Mouse (Mus musculus) heart, embryonic 15.5 days (tissue): ENCODE data around the gene Neurl4. TPM values are rescaled to one million over a fixed set of nuclear protein-coding genes. Genes with fewer than 3 reads are reported as not detected.
A peak's percentile ranks its signal among the peaks of the same experiment; 100 is the strongest.
"Not testable (repeated sequence)": the region's sequence is repeated elsewhere in the genome, so short reads cannot be mapped to it uniquely, and the experiment has no call there.

Source experiments
- ATAC-seq: fragments of 200-750 bp; cut with Nextera tagmentation; replicated peaks from 2 replicates; pipeline ENCODE4 v1.8.0; 2017; ENCODE audit warnings: low read depth, moderate TSS enrichment; ENCODE audit not compliant: insufficient number of reproducible peaks, insufficient read depth, low FRiP score
- H3K27ac ChIP-seq: fragments of 300-500 bp; sonication (generic); 2 replicates; pipeline ENCODE4 v1.5.1; 2015; ENCODE audit warnings: mild to moderate bottlenecking, inconsistent platforms
- H3K27me3 ChIP-seq: fragments of 300-500 bp; sonication (generic); 2 replicates; pipeline ENCODE4 v1.6.1; 2015; ENCODE audit warnings: inconsistent platforms
- H3K36me3 ChIP-seq: fragments of 300-500 bp; sonication (generic); 2 replicates; pipeline ENCODE4 v1.6.1; 2015; ENCODE audit warnings: mild to moderate bottlenecking, inconsistent platforms
- H3K4me1 ChIP-seq: fragments of 300-500 bp; sonication (generic); replicated peaks from 2 replicates; pipeline ENCODE4 v1.6.1; 2015; ENCODE audit warnings: inconsistent platforms
- H3K4me2 ChIP-seq: fragments of 300-500 bp; sonication (generic); 2 replicates; pipeline ENCODE4 v1.6.1; 2015; ENCODE audit warnings: inconsistent platforms, mild to moderate bottlenecking, moderate library complexity
- H3K4me3 ChIP-seq: fragments of 300-500 bp; sonication (generic); 2 replicates; pipeline ENCODE4 v1.5.1; 2015; ENCODE audit warnings: mild to moderate bottlenecking, inconsistent platforms
- H3K9ac ChIP-seq: fragments of 300-500 bp; sonication (generic); 2 replicates; pipeline ENCODE4 v1.6.1; 2015; ENCODE audit warnings: mild to moderate bottlenecking, inconsistent platforms
- H3K9me3 ChIP-seq: fragments of 300-500 bp; sonication (generic); replicated peaks from 2 replicates; pipeline ENCODE4 v1.6.1; 2016; ENCODE audit warnings: inconsistent platforms
- WGBS: fragments of 180-500 bp; shearing (Covaris S2); methylation state at CpG from one replicate; pipeline ENCODE4 v1.1.7; 2015; ENCODE audit warnings: mixed read lengths; 5-methylcytosine and 5-hydroxymethylcytosine counted together
- polyA plus RNA-seq: library from polyadenylated mRNA; unstranded; fragments of >200 nt; fragmentation: Nextera tagmentation; extraction: Ambion mirVana; gene quantifications from 2 replicates; pipeline ENCODE4 v1.2.1, GENCODE M21; 2015

Neurl4 gene
- 5.2 and 7.0 TPM in 2 replicates for polyA plus RNA-seq

- H3K4me1 ChIP-seq: peaks cover 30% of the 10 kb centered on the region
- peak within 1 kb of the TSS; percentile 99 for H3K27ac ChIP-seq
- peak; percentile 92 for ATAC-seq
- H3K36me3 ChIP-seq: peaks cover 20% of the 10 kb centered on the region
- no peaks in the 10 kb centered on the region for H3K9me3 ChIP-seq
- H3K4me2 ChIP-seq: peak within 1 kb of the TSS; percentile 87
- H3K27me3 ChIP-seq: no peaks in the 10 kb centered on the region; the same call in 1 of the 2 replicates
- H3K4me3 ChIP-seq: peak within 1 kb of the TSS; percentile 95
- under 1% methylated on average over 38 of the region's 38 CpGs for WGBS
- H3K9ac ChIP-seq: peak within 1 kb of the TSS; percentile 93
Observed at GRCm38 (mm10) chr11:69900471-69901405, at the start of gene Neurl4, which contains the start of gene 2810408A11Rik. Gene Neurl4, plus strand, starts transcription at chr11:69901072. Gene 2810408A11Rik, minus strand, starts transcription at chr11:69900987.

- peak; percentile 47; the same call in 1 of the 2 replicates for ATAC-seq
- Histone ChIP-seq H3K27ac (no peak overlapping the region), H3K4me1 (peaks cover 25% of the 10 kb centered on the region), H3K4me2 (no peak overlapping the region), H3K9me3 (no peaks in the 10 kb centered on the region), H3K36me3 (peaks cover 33% of the 10 kb centered on the region), H3K27me3 (peaks cover 22% of the 10 kb centered on the region), H3K4me3 (no peak overlapping the region), H3K9ac (no peak overlapping the region)
- WGBS: 36% methylated on average over 7 of the region's 7 CpGs
Observed at GRCm38 (mm10) chr11:69853994-69854393, 46.9 kb upstream of the Neurl4 start.

GRCm38 (mm10) chr11:69854680-69855079 is 46.2 kb upstream of the Neurl4 start:
- no peak overlapping the region for H3K9ac ChIP-seq
- H3K27ac ChIP-seq: no peak overlapping the region
- no peak for ATAC-seq
- no peak overlapping the region for H3K4me3 ChIP-seq
- H3K36me3 ChIP-seq: peaks cover 26% of the 10 kb centered on the region
- peaks cover 26% of the 10 kb centered on the region for H3K27me3 ChIP-seq
- WGBS: 81% methylated on average over 10 of the region's 10 CpGs
- H3K9me3 ChIP-seq: no peaks in the 10 kb centered on the region
- H3K4me1 ChIP-seq: peaks cover 25% of the 10 kb centered on the region
- no peak overlapping the region for H3K4me2 ChIP-seq

- WGBS: 20% methylated on average over 16 of the region's 16 CpGs
- H3K27me3 ChIP-seq: peaks cover 29% of the 10 kb centered on the region
- H3K4me2 ChIP-seq: no peak overlapping the region
- H3K27ac ChIP-seq: no peak overlapping the region
- H3K4me3 ChIP-seq: no peak overlapping the region
- H3K36me3 ChIP-seq: peaks cover 20% of the 10 kb centered on the region
- peak; percentile 45; the same call in 1 of the 2 replicates for ATAC-seq
- H3K4me1 ChIP-seq: peaks cover 24% of the 10 kb centered on the region
- no peaks in the 10 kb centered on the region for H3K9me3 ChIP-seq
- H3K9ac ChIP-seq: no peak overlapping the region
Observed at GRCm38 (mm10) chr11:69855347-69855746, 45.5 kb upstream of the Neurl4 start.

DNA sequence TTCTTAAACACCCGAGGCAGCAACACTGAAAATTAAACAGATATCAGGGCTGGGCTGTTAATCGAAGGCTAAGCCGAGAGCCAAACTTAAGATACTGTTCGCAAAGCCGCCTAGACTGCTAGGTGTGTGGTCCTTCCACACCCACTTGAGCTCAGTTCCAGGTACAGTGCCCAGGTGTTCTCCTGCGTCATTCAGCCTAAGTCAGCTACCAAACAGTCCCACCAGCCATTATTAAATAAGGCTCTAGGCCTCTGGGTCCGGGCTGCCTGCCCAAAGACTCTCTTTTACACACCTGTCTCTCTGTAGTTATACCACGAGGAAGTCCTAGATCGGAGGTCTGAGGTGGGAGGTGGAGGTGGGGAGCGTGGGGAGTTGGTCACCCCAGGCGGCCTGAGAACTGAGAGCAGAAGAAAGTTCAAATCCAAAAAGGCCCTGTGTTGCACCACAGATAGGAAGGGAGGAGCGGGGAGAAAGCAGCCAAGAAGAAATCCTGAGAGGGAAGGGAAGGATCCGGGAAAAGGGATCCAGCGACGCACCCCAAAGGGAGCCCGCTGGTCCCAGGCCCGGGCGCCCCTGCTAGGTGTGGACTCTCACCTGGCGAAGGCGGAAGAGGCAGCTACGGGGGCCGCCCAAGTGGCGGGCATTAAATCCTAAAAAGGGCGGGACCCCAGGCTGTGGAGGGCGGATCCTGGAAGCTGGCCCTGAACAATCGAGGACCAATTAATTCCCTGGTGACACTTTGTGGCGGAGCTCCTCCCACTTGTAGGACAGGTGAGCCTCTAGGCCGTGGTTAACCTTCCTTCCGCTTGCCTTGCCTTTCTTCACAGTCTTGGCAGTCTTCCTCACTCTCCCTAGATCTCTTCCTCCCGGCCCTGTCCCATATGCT is 42.5 kb upstream of the Neurl4 start, which contains the start of gene Tnk1:
Gene Tnk1, minus strand, starts transcription at position 618 of the 886 bp plus-strand sequence.
- no peak for ATAC-seq

DNA sequence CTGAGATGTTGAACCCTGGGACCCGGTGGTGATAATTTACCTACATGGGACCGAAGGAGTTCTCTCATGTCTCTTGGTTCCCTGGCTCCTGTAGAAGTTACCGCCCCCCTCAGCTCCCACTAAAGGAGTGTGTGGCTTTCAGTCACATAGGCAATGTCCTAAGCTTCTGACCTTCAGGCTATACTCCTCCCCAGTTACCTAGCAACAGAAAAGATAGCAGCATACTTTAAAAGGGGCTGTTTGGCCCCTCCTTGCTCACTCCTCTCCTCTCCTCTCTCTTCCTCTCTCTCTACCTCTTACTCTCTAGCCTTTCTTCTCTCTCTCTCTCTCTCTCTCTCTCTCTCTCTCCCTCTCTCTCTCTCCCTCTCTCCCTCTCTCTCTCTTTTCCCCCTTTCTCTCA is 37.1 kb upstream of the Neurl4 start:
- H3K36me3 ChIP-seq, H3K27me3 ChIP-seq, H3K4me1 ChIP-seq, H3K9me3 ChIP-seq, H3K27ac ChIP-seq, H3K4me2 ChIP-seq, ATAC-seq, H3K4me3 ChIP-seq, H3K9ac ChIP-seq: not testable (repeated sequence)
- WGBS: 60% methylated on average over 3 of the region's 3 CpGs

More for the DNA sequence above, 42.5 kb upstream of the Neurl4 start, which contains the start of gene Tnk1:
- H3K9me3 ChIP-seq: no peaks in the 10 kb centered on the region
- WGBS: 23% methylated on average over 30 of the region's 30 CpGs
- H3K27me3 ChIP-seq: peaks cover 29% of the 10 kb centered on the region
- H3K4me3 ChIP-seq: no peak within 1 kb of the TSS; the same call in 1 of the 2 replicates
- H3K4me1 ChIP-seq: peaks cover 15% of the 10 kb centered on the region
- H3K27ac ChIP-seq: no peak within 1 kb of the TSS
- H3K36me3 ChIP-seq: no peaks in the 10 kb centered on the region
- peak within 1 kb of the TSS; percentile 19; the same call in 1 of the 2 replicates for H3K4me2 ChIP-seq
- no peak within 1 kb of the TSS for H3K9ac ChIP-seq

GRCm38 (mm10) chr11:69864138-69864860 is 36.6 kb upstream of the Neurl4 start:
- no peak overlapping the region for H3K4me3 ChIP-seq
- H3K27ac ChIP-seq: peak overlapping the region; percentile 45; the same call in 1 of the 2 replicates

GRCm38 (mm10) chr11:69865561-69865960 is 35.3 kb upstream of the Neurl4 start:
- no peaks in the 10 kb centered on the region for H3K9me3 ChIP-seq
- no peak overlapping the region for H3K9ac ChIP-seq
- H3K27me3 ChIP-seq: no peaks in the 10 kb centered on the region
- no peak overlapping the region for H3K4me2 ChIP-seq
- WGBS: 87% methylated on average over 9 of the region's 9 CpGs
- H3K4me1 ChIP-seq: peaks cover 4% of the 10 kb centered on the region
- no peaks in the 10 kb centered on the region for H3K36me3 ChIP-seq
- no peak overlapping the region for H3K27ac ChIP-seq
- no peak for ATAC-seq
- no peak overlapping the region for H3K4me3 ChIP-seq

More at GRCm38 (mm10) chr11:69864138-69864860, 36.6 kb upstream of the Neurl4 start:
- WGBS: 41% methylated on average over 8 of the region's 8 CpGs
- H3K9me3 ChIP-seq: no peaks in the 10 kb centered on the region
- H3K36me3 ChIP-seq: no peaks in the 10 kb centered on the region
- peaks cover 4% of the 10 kb centered on the region for H3K4me1 ChIP-seq
- no peak overlapping the region for H3K9ac ChIP-seq
- no peak; the same call in 1 of the 2 replicates for ATAC-seq
- H3K27me3 ChIP-seq: peaks cover 3% of the 10 kb centered on the region
- no peak overlapping the region for H3K4me2 ChIP-seq

DNA sequence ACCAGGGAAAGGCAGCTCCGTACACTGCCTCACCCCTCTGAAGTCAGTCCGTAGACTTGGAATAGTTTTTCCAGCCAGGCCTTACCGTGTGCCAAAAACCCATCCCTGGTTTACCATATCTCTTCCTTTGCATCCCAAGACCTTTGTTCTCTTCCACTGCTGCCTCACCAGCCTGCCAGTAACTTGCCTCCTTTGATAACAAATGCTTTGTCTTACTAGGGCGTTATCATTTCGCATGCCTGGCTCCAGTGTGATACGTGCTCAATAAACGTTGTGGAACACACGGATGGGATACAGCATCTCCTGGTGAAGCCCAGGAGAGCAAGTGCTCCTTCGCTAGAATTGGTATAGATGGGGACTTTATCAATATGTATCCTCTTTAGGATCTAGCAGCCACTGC is 33.5 kb upstream of the Neurl4 start:
- Histone ChIP-seq H3K4me2 (no peak overlapping the region), H3K27ac (no peak overlapping the region), H3K36me3 (no peaks in the 10 kb centered on the region), H3K4me3 (no peak overlapping the region), H3K9ac (no peak overlapping the region), H3K27me3 (no peaks in the 10 kb centered on the region), H3K9me3 (no peaks in the 10 kb centered on the region), H3K4me1 (peaks cover 4% of the 10 kb centered on the region)
- ATAC-seq: 0 out of 2 replicates have a peak, but pooled peaks have one; percentile 14
- 45% methylated on average over 9 of the region's 9 CpGs for WGBS

GRCm38 (mm10) chr11:69870289-69871069 is 30.4 kb upstream of the Neurl4 start:
- 90% methylated on average over 2 of the region's 2 CpGs for WGBS
- H3K27ac ChIP-seq: no peak overlapping the region
- no peak overlapping the region for H3K4me3 ChIP-seq
- ATAC-seq: no peak
- no peaks in the 10 kb centered on the region for H3K27me3 ChIP-seq
- H3K4me1 ChIP-seq: 0 out of 2 replicates have a peak, but pooled peaks cover under 1% of the 10 kb centered on the region
- no peaks in the 10 kb centered on the region for H3K9me3 ChIP-seq
- no peaks in the 10 kb centered on the region for H3K36me3 ChIP-seq
- H3K4me2 ChIP-seq: no peak overlapping the region
- no peak overlapping the region for H3K9ac ChIP-seq
